Mouse (Mus musculus) MEL-GATA-1-ER (cell line): Measurements from ENCODE around the gene Gm26727.
"Not testable (repeated sequence)": the region's sequence is repeated elsewhere in the genome, so short reads cannot be mapped to it uniquely, and the experiment has no call there.

Source experiments
- DNase-seq: peaks from one replicate; pipeline ENCODE4 v3.0.0-alpha.2; 2012; ENCODE audit warnings: low read depth; ENCODE audit errors: extremely low read depth

The Gm26727 gene

DNA sequence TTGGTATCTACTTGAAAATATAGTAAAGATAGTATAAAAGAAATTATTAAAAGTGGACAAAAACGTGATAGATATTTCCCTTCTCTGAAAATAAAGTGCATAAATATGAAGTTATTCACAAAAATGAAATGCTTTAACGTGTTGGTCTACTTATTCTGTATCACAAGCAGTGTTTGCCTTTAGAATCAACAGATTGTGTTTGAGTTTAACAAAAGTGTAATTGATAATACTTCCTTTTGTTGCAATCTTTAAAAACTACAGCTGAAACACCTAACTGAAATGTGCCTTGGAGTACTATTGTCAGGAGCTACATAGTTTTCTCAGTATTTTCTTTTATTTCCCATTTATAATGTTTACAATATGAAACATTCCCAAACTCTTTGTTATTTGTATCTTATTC lies at the start of gene Gm26727:
Gene Gm26727 (minus strand): TSS at position 101 of the 400 bp plus-strand sequence.
- no peak for DNase-seq

DNA sequence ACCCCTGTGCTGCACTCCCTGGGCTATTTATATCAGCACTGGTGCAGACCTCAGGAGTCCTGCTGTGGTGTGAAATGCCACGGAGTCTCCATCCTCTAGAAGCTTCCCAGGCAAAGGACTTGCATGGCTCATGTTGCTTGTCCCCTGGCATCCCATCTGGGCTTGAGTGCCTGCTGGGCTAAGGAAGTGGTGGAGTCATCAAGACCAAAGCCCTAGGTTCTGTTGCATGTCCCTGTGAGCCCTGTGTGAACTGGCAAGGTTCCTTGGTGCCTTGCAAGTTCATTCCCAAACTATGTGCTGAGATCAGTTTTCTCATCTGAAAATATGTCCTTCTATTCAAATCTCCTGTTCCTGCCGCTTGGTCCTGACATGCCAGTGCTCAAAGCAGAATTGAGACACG lies 48.1 kb upstream of the Gm26727 start:
- no peak for DNase-seq

DNA sequence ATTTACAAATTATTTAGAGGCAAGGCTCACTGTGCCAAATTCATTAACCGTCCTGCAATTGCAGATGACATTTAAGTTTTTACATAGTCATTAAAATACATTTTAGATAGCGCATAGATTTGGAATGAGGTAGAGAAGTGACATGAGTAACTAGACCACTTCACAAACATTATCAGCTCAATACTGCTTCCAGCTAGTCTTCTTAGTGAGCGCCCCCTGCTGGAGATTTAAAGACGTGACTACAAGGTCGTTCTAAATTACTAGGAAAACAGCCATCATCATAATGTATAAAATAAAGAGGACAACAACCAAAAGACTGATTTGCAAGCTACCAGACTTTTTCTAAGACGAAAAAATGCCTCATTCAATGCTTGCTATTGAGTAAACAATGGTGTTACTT lies 44.8 kb upstream of the Gm26727 start:
- peak; percentile 27 for DNase-seq

DNA sequence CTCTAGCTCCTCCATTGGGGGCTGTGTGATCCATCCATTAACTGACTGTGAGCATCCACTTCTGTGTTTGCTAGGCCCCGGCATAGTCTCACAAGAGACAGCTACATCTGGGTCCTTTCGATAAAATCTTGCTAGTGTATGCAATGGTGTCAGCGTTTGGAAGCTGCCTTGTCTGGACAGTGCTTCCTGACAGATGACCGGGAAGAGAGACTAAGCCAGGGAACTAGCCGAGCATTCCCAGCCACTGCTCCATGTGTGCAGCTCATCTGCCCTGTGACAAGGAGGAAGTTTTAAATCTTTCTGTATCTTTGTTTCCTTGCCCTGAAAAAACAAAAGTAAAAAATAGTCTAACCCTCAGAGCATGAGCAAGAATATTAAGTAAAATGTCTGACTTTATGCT lies 37.0 kb upstream of the Gm26727 start:
- not testable (repeated sequence) for DNase-seq

DNA sequence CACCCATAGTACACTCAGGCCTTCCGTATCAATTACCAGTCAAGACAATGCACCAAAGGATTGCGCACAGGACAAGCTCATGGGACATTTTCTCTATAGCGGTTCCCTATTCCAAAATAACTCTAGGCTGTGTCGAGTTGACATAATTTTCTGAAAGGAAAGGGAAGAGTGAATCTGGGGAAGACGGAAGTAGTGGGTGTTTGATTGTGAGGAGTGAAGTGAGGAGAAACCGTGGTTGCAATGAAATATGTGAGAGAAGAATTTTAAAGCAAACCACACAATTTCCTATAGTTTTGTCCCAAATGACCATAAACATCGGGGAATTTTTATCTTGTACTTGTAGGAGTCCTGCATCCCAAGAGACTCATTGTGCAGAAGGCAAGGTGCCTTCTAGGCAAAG lies 34.1 kb upstream of the Gm26727 start:
- no peak for DNase-seq

DNA sequence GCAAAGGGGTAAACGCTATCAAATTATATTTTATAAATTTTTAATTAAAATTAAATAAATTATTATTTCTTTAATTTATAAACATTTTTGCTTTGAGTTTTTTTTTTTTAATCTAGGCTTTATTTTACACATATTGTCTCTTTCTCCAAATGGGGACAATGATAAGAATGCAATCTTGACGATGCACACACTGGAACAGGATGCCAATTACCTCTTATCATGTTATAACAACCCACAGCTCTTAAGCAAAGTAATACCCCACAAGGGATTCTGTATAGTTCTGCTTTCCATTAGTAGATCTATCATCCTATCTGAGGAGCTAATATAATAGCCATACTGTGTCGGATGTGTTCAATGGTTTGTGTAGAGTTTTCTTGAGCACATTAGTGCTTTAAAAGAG lies 27.9 kb upstream of the Gm26727 start:
- peak; percentile 48 for DNase-seq

DNA sequence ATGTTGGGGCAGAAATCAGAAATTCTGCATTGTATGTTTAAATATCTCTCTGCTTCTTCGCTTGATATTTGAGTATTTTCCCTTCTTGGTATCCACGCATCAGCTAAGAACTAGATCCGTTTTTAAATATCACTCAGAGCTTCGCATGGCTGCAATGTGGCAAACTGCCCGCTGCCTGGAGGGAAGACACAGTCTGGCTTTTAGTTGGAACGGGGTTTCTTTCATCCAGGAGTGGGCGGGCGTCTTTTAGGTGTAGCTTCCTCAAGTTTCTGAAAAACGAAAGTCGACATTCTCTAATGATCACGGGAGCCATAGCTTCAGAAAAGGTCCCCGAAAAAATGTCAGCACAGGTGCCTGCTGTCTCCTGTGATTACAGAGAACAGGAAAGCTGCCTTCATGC lies 14.2 kb upstream of the Gm26727 start:
- no peak for DNase-seq

DNA sequence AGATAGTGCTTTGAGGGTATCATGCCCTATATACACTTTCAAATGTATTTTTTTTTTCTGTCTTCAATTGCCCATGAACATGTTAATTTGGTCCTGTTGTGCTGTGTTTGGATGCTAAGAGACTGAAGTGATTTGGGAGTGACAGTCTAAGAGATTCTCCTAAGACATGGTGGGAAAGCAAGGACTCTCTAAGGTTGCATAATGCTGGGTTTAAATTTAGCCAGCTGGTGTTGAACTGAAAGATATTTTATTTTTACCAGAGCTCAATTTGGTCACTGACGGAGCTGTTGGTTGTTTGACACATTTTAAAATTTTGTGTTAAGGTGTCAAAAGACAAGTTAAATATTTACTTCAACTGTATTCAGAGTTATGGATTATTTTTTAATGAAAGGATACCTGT lies 13.8 kb upstream of the Gm26727 start:
- no peak for DNase-seq

DNA sequence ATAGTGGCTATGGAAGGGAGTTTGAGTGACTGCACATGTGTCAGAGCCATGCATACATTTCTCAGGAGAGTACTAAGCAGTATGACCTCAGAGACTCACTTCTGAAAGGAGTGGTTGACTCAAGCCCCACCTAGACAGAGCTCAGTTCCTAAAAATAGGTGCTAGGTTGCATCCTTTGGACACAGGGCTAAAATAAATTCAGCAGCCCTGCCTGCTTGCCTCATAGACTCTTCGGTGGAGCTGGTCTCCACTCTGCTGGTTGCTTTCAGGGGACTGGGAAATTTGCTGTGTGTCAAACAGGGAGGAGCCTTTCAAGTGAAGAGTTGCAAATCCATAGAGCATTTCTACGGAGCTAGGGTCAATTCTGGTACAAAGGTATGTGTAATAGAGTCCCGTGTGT lies 12.8 kb upstream of the Gm26727 start, which contains the start of gene Xirp2:
Gene Xirp2 (plus strand): TSS at position 223 of the 400 bp plus-strand sequence.
- no peak for DNase-seq

DNA sequence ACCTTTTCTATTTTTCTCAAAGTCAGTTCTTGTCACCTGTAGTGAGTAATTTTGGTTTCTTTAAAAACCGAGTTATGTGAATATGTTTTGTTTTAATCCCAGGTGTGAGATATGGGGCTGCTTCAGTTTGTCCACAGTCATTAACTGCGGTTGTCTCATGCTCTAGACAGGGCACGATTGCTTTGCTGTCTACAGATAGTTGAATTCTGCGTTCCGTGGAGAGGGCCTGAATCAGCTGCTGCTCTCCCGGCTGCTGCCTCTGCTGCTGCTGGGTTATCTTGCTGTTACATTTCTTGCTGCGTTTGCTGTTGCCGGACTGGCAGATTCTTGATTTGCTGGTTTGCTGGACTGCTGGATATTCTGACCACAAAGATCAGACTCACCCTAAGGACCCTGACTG lies 5.3 kb upstream of the Gm26727 start:
- DNase-seq, result no peak

DNA sequence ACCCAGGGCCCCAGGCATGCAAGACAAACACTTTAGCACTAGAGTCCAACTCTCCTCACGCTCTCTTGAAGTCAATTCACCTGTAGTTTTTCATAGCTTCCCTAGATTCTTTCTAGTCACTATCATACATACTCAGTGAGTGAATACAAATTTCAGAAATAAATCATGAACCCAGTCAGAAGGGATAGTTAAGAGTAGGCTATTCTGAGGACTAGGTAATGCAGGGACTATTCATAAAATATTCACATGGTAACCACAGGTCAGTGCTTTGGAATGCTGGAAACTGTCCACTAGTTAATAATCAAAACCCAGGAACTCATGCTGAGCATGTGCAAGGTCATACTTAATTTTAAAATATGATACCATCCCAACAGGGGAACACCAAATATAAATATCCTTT lies 10.2 kb downstream of the Gm26727 start:
- no peak for DNase-seq

DNA sequence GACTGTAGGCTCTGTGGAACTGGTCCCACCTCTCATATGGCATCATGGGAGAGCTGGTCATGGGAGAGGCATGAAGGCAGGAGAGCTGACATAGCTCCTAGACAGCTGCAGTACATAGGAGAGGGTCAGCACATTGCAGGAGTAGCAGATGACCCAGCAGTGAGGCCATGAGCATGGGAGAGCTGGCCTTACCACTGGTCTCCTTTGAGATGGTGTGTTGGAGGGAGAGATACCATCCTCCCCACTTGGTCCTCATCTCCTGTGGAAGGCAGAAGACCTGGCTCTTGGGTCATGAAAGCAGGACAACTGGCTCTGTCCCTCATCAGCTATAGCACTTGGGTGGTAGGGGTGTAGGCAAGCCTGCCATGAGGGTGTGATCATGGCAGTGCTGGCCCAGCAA lies 12.1 kb downstream of the Gm26727 start:
- DNase-seq, result no peak

DNA sequence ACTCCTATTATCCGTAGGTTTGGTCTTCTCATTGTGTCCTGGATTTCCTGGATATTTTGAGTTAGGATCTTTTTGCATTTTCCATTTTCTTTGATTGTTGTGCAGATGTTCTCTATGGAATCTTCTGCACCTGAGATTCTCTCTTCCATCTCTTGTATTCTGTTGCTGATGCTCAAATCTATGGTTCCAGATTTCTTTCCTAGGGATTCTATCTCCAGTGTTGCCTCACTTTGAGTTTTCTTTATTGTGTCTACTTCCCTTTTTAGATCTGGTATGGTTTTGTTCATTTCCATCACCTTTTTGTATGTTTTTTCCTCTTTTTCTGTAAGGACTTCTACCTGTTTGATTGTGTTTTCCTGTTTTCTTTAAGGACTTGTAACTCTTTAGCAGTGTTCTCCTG lies 19.6 kb downstream of the Gm26727 start, which contains the start of gene Gm21830:
Gene Gm21830 (plus strand): TSS at position 301 of the 400 bp plus-strand sequence.
- not testable (repeated sequence) for DNase-seq
